8 mouse cellular contexts compared by ENCODE assay signal in genomic region chr8:70506328-70507026, GRCm38 (mm10). TPM values are rescaled to one million over a fixed set of nuclear protein-coding genes. Genes with fewer than 3 reads are reported as not detected.
DNase-seq lines count a peak whose midpoint lies in the region; ATAC-seq and TF ChIP-seq lines count a peak whose summit lies in the region.

Rex1bd (minus strand) TSS chr8:70506752.

- peak within 1 kb of the TSS; percentile 89 for H3K4me2 ChIP-seq in heart, embryonic 11.5 days
- peak within 1 kb of the TSS; percentile 78 for H3K4me2 ChIP-seq in kidney, postnatal 0 days (ENCODE audit: low read length)
- peak within 1 kb of the TSS; percentile 85 for H3K4me2 ChIP-seq in liver, embryonic 11.5 days
- peak within 1 kb of the TSS; percentile 88 for H3K4me2 ChIP-seq in stomach, embryonic 14.5 days (replicated peaks; ENCODE audit: low read depth, low read length)

- TF ChIP-seq CTCF in kidney, postnatal 0 days (IDR thresholded peaks at IDR 0.05; ENCODE audit: low read depth), result peak; percentile 94

- WGBS in heart, embryonic 11.5 days (ENCODE audit: insufficient replicate concordance), result 2% methylated on average over 40 of the region's 40 CpGs
- WGBS in kidney, postnatal 0 days, result 3% methylated on average over 40 of the region's 40 CpGs
- WGBS in liver, embryonic 11.5 days, result 2% methylated on average over 40 of the region's 40 CpGs
- WGBS in stomach, embryonic 14.5 days, result 3% methylated on average over 40 of the region's 40 CpGs

- H3K4me1 ChIP-seq in heart, embryonic 11.5 days (ENCODE audit: control insufficient read depth, insufficient read depth, low read length), result peaks cover 35% of the 10 kb centered on the region
- peaks cover 19% of the 10 kb centered on the region for H3K4me1 ChIP-seq in kidney, postnatal 0 days (replicated peaks; ENCODE audit: insufficient read depth, low read length)
- H3K4me1 ChIP-seq in liver, embryonic 11.5 days (replicated peaks; ENCODE audit: control insufficient read depth, insufficient read depth, low read length), result peaks cover 35% of the 10 kb centered on the region
- peaks cover 18% of the 10 kb centered on the region; the same call in 1 of the 2 replicates for H3K4me1 ChIP-seq in stomach, embryonic 14.5 days (ENCODE audit: control insufficient read depth, insufficient read depth, low read length)

- peaks cover 27% of the 10 kb centered on the region for H3K27me3 ChIP-seq in heart, embryonic 11.5 days (ENCODE audit: control insufficient read depth, insufficient read depth, low read length)
- peaks cover 14% of the 10 kb centered on the region for H3K27me3 ChIP-seq in kidney, postnatal 0 days (ENCODE audit: insufficient read depth, low read length)
- H3K27me3 ChIP-seq in liver, embryonic 11.5 days (replicated peaks; ENCODE audit: control insufficient read depth, insufficient read depth, low read length), result peaks cover 21% of the 10 kb centered on the region
- peaks cover 15% of the 10 kb centered on the region for H3K27me3 ChIP-seq in stomach, embryonic 14.5 days (ENCODE audit: control insufficient read depth, insufficient read depth, low read length)

- peaks cover 10% of the 10 kb centered on the region for H3K36me3 ChIP-seq in heart, embryonic 11.5 days (ENCODE audit: control insufficient read depth, insufficient read depth, low read length)
- H3K36me3 ChIP-seq in kidney, postnatal 0 days (ENCODE audit: insufficient read depth, low read length), result peaks cover 8% of the 10 kb centered on the region
- H3K36me3 ChIP-seq in liver, embryonic 11.5 days (ENCODE audit: control insufficient read depth, insufficient read depth, low read length), result peaks cover 20% of the 10 kb centered on the region
- H3K36me3 ChIP-seq in stomach, embryonic 14.5 days (ENCODE audit: control insufficient read depth, insufficient read depth, low read length), result peaks cover 18% of the 10 kb centered on the region

- H3K4me3 ChIP-seq in heart, embryonic 11.5 days (ENCODE audit: low read depth, low read length), result peak within 1 kb of the TSS; percentile 73
- peak within 1 kb of the TSS; percentile 77 for H3K4me3 ChIP-seq in kidney, postnatal 0 days (replicated peaks; ENCODE audit: low read depth, low read length)
- peak within 1 kb of the TSS; percentile 73 for H3K4me3 ChIP-seq in liver, embryonic 11.5 days (ENCODE audit: low read depth, low read length)
- peak within 1 kb of the TSS; percentile 59 for H3K4me3 ChIP-seq in stomach, embryonic 14.5 days (ENCODE audit: low read depth, low read length)

- peak; percentile 51 for ATAC-seq in erythroblast, adult 5-6 weeks (replicated peaks; ENCODE audit: low FRiP score, poor library complexity, severe bottlenecking)
- peak; percentile 86 for ATAC-seq in heart, embryonic 11.5 days (replicated peaks; ENCODE audit: insufficient number of reproducible peaks, low FRiP score, low TSS enrichment)
- ATAC-seq in kidney, postnatal 0 days (replicated peaks; ENCODE audit: low FRiP score, low read depth), result peak; percentile 88
- peak; percentile 84 for ATAC-seq in liver, embryonic 11.5 days (replicated peaks; ENCODE audit: low FRiP score)
- ATAC-seq in stomach, embryonic 14.5 days (ENCODE audit: insufficient number of reproducible peaks, insufficient read depth, low FRiP score, low read depth), result peak; percentile 88

- peak within 1 kb of the TSS; percentile 87 for H3K27ac ChIP-seq in heart, embryonic 11.5 days (ENCODE audit: low read depth, low read length)
- H3K27ac ChIP-seq in kidney, postnatal 0 days, result peak within 1 kb of the TSS; percentile 89
- H3K27ac ChIP-seq in liver, embryonic 11.5 days (ENCODE audit: low read depth, low read length), result peak within 1 kb of the TSS; percentile 95
- peak within 1 kb of the TSS; percentile 84; the same call in 1 of the 2 replicates for H3K27ac ChIP-seq in stomach, embryonic 14.5 days (ENCODE audit: low read length)

- H3K9ac ChIP-seq in heart, embryonic 11.5 days (ENCODE audit: low read depth, low read length), result peak within 1 kb of the TSS; percentile 89
- H3K9ac ChIP-seq in kidney, postnatal 0 days (ENCODE audit: low read depth, low read length), result peak within 1 kb of the TSS; percentile 82
- H3K9ac ChIP-seq in liver, embryonic 11.5 days (ENCODE audit: low read depth, low read length), result peak within 1 kb of the TSS; percentile 91
- peak within 1 kb of the TSS; percentile 86 for H3K9ac ChIP-seq in stomach, embryonic 14.5 days (replicated peaks; ENCODE audit: low read depth, low read length)

- DNase-seq in B cell, adult 2 months, result peak; percentile 95 to 96
- DNase-seq in brain, adult 2 months (ENCODE audit: low read depth, low spot score), result peak; percentile 97
- peak; percentile 98 for DNase-seq in kidney, postnatal 0 days (ENCODE audit: low spot score)
- peak; percentile 99 for DNase-seq in liver, embryonic 11.5 days (ENCODE audit: low spot score)
- DNase-seq in naive thymus-derived CD4-positive, alpha-beta T cell, adult 2 months (ENCODE audit: low read depth), result peak; percentile 95

- H3K9me3 ChIP-seq in heart, embryonic 11.5 days (replicated peaks; ENCODE audit: control insufficient read depth, low read length), result no peaks in the 10 kb centered on the region
- H3K9me3 ChIP-seq in kidney, postnatal 0 days (replicated peaks; ENCODE audit: low read length), result no peaks in the 10 kb centered on the region
- H3K9me3 ChIP-seq in liver, embryonic 11.5 days (ENCODE audit: control insufficient read depth, low read length), result no peaks in the 10 kb centered on the region
- H3K9me3 ChIP-seq in stomach, embryonic 14.5 days (ENCODE audit: control insufficient read depth, low read depth, low read length), result no peaks in the 10 kb centered on the region

RNA-seq across cellular contexts. Expression of gene Rex1bd, which starts in this region (rescaled TPM):
- total RNA-seq in erythroblast, adult 5-6 weeks (2015; ENCODE audit: low replicate concordance), result 2.9 and 14.0 TPM in 2 replicates
- 5.2 and 9.5 TPM in 2 replicates for total RNA-seq in erythroblast, adult 5-6 weeks (2017; ENCODE audit: low replicate concordance)
- polyA plus RNA-seq in heart, embryonic 11.5 days (2014; fragmentation: Nextera tagmentation; extraction: Ambion mirVana), result 109 and 124 TPM in 2 replicates
- polyA plus RNA-seq in kidney, postnatal 0 days (2015; fragmentation: Nextera tagmentation; extraction: Ambion mirVana), result 140 TPM in 2 replicates
- polyA plus RNA-seq in liver, embryonic 11.5 days (2014; fragmentation: Nextera tagmentation; extraction: Ambion mirVana), result 113 and 120 TPM in 2 replicates
- polyA plus RNA-seq in stomach, embryonic 14.5 days (2014; fragmentation: Nextera tagmentation; extraction: Ambion mirVana), result 132 and 149 TPM in 2 replicates

Comparison
In these comparisons a context has a peak if more than half of its experiments do, and no peak if none do; other contexts are left out.
1. Peak in every context shown above with its lines: DNase-seq, ATAC-seq, H3K4me3 ChIP-seq and H3K27ac ChIP-seq.